Mouse (Mus musculus) mouse trophoblast stem cell (cell line): ENCODE results near the gene Plekhg3.

Experiments used
- in situ Hi-C, 2 experiments: fragments of 300-500 bp; cut with MseI, MboI; formaldehyde crosslinking; loops; 2 replicates in 1 of 2; 3 replicates in 1 of 2; pipeline ENCODE4 v1.15.1; 2025

Gene Plekhg3

GRCm38 (mm10) chr12:76530580-76531139 lies at the start of gene Plekhg3:
Plekhg3 (plus strand) TSS chr12:76530891.
- in situ Hi-C loops, result no loop called here

GRCm38 (mm10) chr12:76482446-76482845 lies 48.2 kb upstream of the Plekhg3 start:
- in situ Hi-C loops, result no loop called here

- in situ Hi-C loops, result no loop called here
Observed at GRCm38 (mm10) chr12:76482948-76483347, 47.7 kb upstream of the Plekhg3 start.

GRCm38 (mm10) chr12:76484881-76485280 lies 45.8 kb upstream of the Plekhg3 start:
- in situ Hi-C loops, result no loop called here

DNA sequence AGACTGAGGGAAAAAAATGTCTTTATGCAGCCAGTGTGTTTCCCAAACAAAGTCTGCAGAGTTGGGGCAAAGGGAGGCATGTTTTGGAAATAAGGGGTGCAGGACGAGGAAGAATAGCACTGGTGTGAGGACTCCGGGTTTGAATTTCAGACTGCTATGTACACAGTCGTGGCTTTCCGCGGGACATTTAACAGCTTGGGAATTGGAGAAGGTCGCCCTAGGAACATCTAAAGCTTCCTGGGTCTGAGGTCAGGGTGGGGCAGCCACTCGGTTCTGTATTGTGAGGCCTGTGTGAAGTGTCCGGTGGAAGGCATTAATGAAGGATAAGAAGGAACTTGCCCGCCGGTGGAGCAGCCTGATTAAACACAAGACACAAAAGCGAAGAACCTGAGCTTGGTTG lies 45.3 kb upstream of the Plekhg3 start:
- in situ Hi-C loops, result no loop called here

GRCm38 (mm10) chr12:76486943-76487342 lies 43.7 kb upstream of the Plekhg3 start:
- in situ Hi-C loops, result no loop called here

- in situ Hi-C loops, result loop anchor here in 1 of 2 experiments (10.0 kb wide), 1 partner anchor 104 kb away; no protein-coding TSS in a partner anchor
Observed at GRCm38 (mm10) chr12:76490798-76491197, 39.9 kb upstream of the Plekhg3 start.

DNA sequence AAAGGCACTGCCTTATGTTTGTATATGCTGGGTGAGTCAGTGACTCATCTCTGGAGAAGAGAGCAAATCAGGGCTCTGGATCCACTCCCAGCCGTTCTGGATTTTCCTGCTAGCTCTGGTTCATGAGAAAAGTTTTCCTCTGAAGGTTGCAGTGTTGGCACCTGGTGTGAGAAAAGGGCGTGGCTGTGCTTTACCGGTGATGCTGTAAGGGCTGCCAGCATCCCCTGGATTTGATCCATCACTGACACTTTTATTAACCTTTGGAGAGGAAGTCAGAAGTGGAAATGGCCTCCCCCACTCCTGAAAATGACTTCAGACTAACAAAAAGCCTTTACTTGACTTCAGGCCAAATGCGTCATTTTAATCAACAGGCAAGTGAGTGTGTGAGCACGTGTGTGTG lies 37.2 kb upstream of the Plekhg3 start:
- in situ Hi-C loops, result loop anchor here in 1 of 2 experiments (10.0 kb wide), 1 partner anchor 101 kb away; no protein-coding TSS in a partner anchor

- in situ Hi-C loops, result loop anchor here in 1 of 2 experiments (10.0 kb wide), 1 partner anchor 99 kb away; no protein-coding TSS in a partner anchor
Observed at GRCm38 (mm10) chr12:76495381-76495780, 35.3 kb upstream of the Plekhg3 start.

- in situ Hi-C loops, result loop anchor here in 1 of 2 experiments (10.0 kb wide), 1 partner anchor 98 kb away; no protein-coding TSS in a partner anchor
Observed at GRCm38 (mm10) chr12:76496324-76496723, 34.4 kb upstream of the Plekhg3 start.

GRCm38 (mm10) chr12:76499276-76499675 lies 31.4 kb upstream of the Plekhg3 start:
- in situ Hi-C loops, result loop anchor here in 1 of 2 experiments (10.0 kb wide), 1 partner anchor 96 kb away; no protein-coding TSS in a partner anchor

GRCm38 (mm10) chr12:76500055-76500454 lies 30.6 kb upstream of the Plekhg3 start:
- in situ Hi-C loops, result no loop called here

GRCm38 (mm10) chr12:76500896-76501295 lies 29.8 kb upstream of the Plekhg3 start:
- in situ Hi-C loops, result no loop called here

DNA sequence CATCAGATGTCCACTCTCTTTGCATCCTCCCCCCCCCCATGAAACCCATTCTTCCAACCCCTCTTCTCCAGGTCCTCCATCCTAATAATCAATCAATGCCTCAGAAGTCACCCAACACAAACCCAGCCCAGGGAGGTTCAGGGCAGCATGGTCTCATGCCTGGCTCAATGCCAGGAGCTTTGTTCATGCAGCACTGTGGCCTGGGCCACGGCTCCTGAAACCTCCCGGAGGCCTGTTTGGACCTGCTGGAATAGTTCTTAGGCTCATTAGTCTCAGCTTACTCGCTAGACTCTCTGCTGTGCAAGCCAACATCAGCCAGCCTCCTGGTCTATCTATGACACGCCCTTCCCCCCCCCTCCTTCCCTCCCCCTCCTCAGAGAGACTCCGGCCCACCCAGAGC lies 27.7 kb upstream of the Plekhg3 start:
- in situ Hi-C loops, result no loop called here

DNA sequence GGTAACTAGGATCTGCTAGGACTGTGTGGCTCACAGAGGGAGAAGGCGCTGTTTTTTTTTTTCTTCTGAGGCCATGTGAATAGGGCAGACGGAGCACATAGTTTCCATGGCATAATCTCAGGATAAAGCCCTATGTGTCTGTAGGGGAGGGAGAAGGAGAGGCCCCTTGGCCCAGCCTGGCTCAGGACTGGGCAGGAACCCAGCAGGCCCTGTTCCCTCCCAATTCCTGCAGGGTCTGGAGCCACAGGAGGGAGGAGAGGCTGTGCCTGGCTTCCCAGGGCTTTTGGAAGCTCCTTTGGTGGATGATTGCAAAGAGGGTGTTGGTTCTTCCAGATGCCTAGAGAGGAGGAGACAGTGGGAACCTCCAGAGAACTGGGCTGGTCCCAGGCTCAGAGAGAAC lies 24.2 kb upstream of the Plekhg3 start:
- in situ Hi-C loops, result no loop called here

DNA sequence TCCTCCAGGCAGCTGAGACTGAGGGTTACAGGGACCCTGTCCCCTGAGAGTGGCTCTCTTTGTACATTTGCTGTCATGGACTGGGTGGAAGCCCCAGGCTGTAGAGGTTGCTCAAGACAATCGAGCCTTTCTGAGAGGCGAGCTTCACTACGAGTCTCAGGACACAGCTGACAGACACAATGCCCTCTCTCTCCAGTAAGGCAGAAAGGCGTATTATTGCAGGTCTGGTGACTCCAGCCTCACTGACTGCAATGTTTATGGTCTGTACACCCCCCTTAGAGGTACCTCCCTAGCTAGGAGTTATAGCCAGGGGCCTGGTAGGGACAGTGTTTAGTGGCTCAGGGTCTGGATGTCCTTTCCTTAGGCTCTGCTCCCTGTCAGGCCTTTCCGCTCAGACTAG lies 22.9 kb upstream of the Plekhg3 start:
- in situ Hi-C loops, result no loop called here

DNA sequence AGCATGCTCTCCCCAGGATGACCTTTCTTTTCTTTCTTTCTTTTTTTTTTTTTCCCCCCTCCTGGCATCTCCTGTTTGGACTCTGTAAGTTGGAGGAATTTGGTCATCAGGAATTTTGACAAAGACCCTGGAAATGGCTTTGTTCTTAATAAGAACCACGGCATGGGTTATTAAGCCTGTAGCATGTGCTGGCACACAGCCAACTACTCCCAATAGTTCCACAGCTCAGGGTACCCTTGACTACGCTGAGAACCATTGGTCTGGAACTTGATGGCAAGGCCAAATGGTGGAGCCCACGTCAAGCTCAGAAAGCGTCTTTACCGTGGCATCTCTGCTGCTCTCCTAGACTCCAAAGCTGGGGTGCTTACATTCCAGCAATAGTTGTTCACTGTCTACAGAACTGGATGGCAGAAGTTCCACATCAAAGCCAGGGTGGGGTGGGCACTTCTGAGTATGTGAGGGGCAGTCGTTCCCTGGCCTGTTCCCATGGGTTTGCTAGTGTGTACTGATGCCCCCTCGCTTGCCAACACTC lies 21.7 kb upstream of the Plekhg3 start:
- in situ Hi-C loops, result no loop called here

DNA sequence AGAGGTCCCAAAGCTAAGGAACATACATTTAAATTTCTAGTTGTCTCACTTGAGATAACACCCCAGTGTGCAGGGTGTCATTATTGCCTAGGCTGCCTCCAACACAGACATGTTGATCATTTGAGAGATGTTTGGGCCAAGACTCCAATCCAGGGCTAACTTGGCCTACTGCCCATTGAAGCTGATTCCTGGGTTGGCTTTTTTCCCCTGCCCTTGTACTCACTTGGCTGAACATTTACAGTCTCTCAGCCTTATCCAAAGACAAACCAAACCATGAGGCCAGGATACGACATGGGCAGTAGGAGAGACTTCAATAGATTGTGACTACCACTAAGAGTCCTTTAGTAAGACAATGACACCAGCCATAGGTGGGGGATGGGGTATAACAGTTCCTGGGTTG lies 18.0 kb upstream of the Plekhg3 start:
- in situ Hi-C loops, result no loop called here

DNA sequence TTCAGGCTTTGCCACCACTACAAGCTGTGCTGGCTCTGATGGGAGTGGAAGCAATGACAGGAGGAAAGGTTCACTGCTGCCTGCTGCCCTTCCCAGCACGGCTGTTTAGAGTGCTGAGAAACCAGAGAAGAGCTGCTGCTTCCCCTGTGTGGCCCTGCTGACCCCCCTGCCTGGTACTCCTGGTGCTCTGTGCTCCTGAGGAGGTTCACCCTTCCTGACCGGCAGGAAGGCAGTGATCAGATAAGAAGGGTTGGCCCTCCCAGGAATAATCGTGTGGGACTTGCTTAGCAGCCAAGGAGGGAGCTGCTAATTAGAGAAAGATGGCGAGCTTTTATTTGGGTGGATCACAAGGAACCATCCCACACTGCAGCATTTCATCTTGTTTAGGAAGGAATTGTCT lies 15.8 kb upstream of the Plekhg3 start:
- in situ Hi-C loops, result no loop called here

GRCm38 (mm10) chr12:76518000-76518399 lies 12.7 kb upstream of the Plekhg3 start:
- in situ Hi-C loops, result no loop called here

DNA sequence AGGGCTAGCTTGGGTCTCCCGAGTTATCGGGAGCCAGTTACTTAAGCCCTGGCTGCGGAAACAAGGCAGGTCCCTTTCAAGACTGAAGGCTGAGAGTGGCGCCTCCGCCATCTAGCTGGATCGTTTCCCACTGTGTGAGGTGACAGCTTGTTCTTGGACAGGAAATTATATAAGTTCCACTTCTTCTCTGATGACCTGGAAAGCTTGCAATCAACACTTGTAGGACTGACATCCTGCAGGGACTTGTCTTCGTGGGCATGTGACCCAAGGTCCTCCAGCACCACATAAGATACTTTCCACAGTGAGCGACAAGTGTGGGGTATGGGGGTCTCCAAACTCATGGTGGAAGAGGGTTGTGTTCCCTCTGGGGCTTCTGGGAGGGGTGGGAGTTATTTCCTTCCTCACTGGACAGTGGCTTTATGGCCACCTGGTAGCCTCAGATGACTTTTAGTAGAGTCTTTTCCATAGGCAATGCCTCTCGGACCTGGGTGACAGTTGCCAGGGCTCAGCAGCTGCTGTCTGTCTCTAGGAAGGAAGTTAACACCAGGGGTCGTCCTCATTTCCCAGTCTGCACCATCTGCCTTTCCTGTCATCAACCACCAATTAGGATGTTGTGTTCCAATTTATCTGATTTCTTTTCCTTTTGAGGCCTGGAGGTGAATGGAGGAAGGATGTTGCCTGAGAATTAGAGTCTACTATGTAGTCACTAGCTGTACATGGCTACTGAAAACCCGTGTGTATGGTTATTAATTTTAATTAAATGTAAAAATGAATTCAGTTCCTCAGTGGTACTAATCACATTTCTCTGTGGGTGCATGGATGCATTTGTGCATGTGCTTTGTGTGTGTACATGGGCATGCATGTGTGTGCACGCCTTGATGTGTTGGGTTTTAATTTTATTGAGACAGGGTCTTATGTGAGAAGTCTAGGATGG lies 11.5 kb upstream of the Plekhg3 start:
- in situ Hi-C loops, result no loop called here

DNA sequence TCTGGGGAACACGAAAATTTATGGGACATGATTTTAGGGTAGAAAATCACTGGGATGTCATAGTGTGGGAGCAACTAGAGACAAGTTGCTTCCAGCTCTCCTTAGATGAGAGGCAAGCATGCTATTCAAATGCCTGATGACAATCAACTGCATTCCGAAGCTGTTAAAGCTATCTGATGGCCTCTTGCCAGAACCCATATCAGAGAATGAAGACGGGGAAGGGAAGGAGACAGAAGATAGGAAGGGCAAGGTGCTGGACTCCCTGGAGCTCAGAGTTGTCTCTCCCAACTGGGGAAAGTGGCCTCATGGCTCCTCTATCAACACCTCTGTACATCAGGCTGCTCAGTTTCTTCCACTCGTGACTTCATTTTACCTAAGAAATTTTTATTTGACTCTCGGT lies 7.0 kb upstream of the Plekhg3 start:
- in situ Hi-C loops, result no loop called here
